ENCODE assay signal across 21 mouse cellular contexts in the genomic region with DNA sequence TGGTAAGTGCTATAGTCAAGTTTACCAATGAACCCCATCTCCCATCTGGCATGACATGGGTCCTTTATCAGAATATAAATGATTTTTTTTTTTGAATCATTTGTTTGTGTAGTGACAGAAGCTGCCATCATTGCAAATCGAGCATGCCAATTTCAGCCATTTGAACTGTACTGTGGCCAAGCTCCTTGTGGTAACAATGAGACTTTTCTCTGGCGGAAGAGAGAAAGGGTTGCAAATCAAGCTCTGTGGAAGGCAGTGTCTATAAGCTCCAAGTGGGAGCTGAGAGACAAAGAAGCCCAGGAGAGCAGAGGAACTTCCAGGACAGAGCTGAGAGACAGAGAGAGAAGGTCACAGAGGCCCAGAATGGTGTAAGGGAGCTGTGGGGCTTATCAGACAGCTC. TPM values are rescaled to one million over a fixed set of nuclear protein-coding genes. Genes with fewer than 3 reads are reported as not detected.
A peak's percentile ranks its signal among the peaks of the same experiment; 100 is the strongest.
DNase-seq lines count a peak whose midpoint lies in the region; ATAC-seq and TF ChIP-seq lines count a peak whose summit lies in the region.
"Had no signal": no experiment of that assay in that cellular context is flagged by ENCODE, and none has a peak within 500 bp of the region (broad histone marks: within the 10 kb centered on the region; RNA-seq: fewer than 3 reads in every experiment).

No protein-coding gene starts in this region.

- no peak overlapping the region for H3K4me3 ChIP-seq in layer of hippocampus, adult 2 months

- ATAC-seq in frontal cortex, adult (ENCODE audit: low TSS enrichment) = peak; percentile 69; the same call in 1 of the 2 replicates
- no peak for ATAC-seq in monocyte, adult 5-6 weeks (replicated peaks; ENCODE audit: insufficient number of reproducible peaks, low FRiP score, low TSS enrichment, poor library complexity, severe bottlenecking)
- ATAC-seq: activated CD4-positive, CD25-positive, alpha-beta regulatory T cell, adult 4 months; CD4-positive, CD25-positive, alpha-beta regulatory T cell, adult 4 months; Patski had no signal

- peak overlapping the region; percentile 51; the same call in 1 of the 2 replicates for H3K27ac ChIP-seq in layer of hippocampus, adult 2 months

- no peak for DNase-seq in frontal cortex, postnatal 36 days (ENCODE audit: low spot score in 2 of 2)
- DNase-seq in layer of hippocampus, adult 2 months (ENCODE audit: low spot score in 2 of 2) = no peak
- DNase-seq in layer of hippocampus, postnatal 25 days (ENCODE audit: extremely low spot score in 1 of 2, low spot score in 1 of 2) = no peak
- peak; percentile 16 for DNase-seq in layer of hippocampus, adult 9-11 months
- DNase-seq in layer of hippocampus, adult 18-20 months (ENCODE audit: low spot score in 2 of 2) = no peak
- DNase-seq in brain, adult 2 months (ENCODE audit: low read depth, low spot score) = peak; percentile 67
- DNase-seq: adrenal gland, adult 2 months; adrenal gland, adult 8-10 months; adrenal gland, postnatal 10 days; adrenal gland, postnatal 14 days; adrenal gland, postnatal 25 days; adrenal gland, postnatal 36 days; B cell, adult 2 months; cerebellum, adult 11 months; cerebellum, adult 11-12 months; cerebellum, adult 18-20 months had no signal

- TF ChIP-seq CTCF in layer of hippocampus, adult 2 months (conservative IDR thresholded peaks at IDR 0.05) = no peak

RNA-seq across cellular contexts. Expression of a gene that starts 31.0 kb away (rescaled TPM):
- 10 to 100 TPM; 24.4 to 27.1 TPM for total RNA-seq in layer of hippocampus, adult 2 months (2021)
- 10 to 100 TPM; 19.1 to 22.7 TPM for total RNA-seq in layer of hippocampus, postnatal 25 days (2021)
- 10 to 100 TPM; 22.7 to 25.0 TPM for total RNA-seq in layer of hippocampus, adult 18-20 months (2021)
- 20.2 to 27.3 TPM (median 24.3 TPM) in 3 replicates for total RNA-seq in monocyte, adult 5-6 weeks (2017)

Comparison
In these comparisons a context has a peak if more than half of its experiments do, and no peak if none do; other contexts are left out.
1. DNase-seq: peak in layer of hippocampus, adult 9-11 months (single experiment) and brain, adult 2 months (single experiment); none in frontal cortex, postnatal 36 days (0 of 2), layer of hippocampus, adult 2 months (0 of 2), layer of hippocampus, postnatal 25 days (0 of 2) and layer of hippocampus, adult 18-20 months (0 of 2).